ENCODE assay signal across 39 mouse cellular contexts in genomic region chr10:76009812-76010211, GRCm38 (mm10). TPM values are rescaled to one million over a fixed set of nuclear protein-coding genes. Genes with fewer than 3 reads are reported as not detected.
"Had no signal": no experiment of that assay in that cellular context is flagged by ENCODE, and none has a peak within 500 bp of the region (broad histone marks: within the 10 kb centered on the region; RNA-seq: fewer than 3 reads in every experiment).

No protein-coding gene starts in this region.

- H3K27ac ChIP-seq: limb, embryonic 10.5 days; limb, embryonic 12.5 days; limb, embryonic 13.5 days; limb, embryonic 15.5 days; liver, embryonic 12.5 days; liver, embryonic 13.5 days; liver, embryonic 14.5 days; liver, embryonic 15.5 days; lung, embryonic 15.5 days; macrophage; midbrain, embryonic 10.5 days; midbrain, embryonic 12.5 days; midbrain, embryonic 13.5 days; midbrain, embryonic 15.5 days had no signal

- H3K27me3 ChIP-seq: limb, embryonic 12.5 days; limb, embryonic 13.5 days; limb, embryonic 15.5 days; liver, embryonic 12.5 days; liver, embryonic 13.5 days; liver, embryonic 15.5 days; lung, embryonic 15.5 days; midbrain, embryonic 12.5 days; midbrain, embryonic 13.5 days; midbrain, embryonic 15.5 days had no signal

- DNase-seq: left cerebral cortex, postnatal 4 days; liver; liver, embryonic 13.5 days; liver, postnatal 0 days; lung, adult 18-20 months; lung, adult 2 months; lung, embryonic 14.5 days; lung, postnatal 10 days; lung, postnatal 14 days; lung, postnatal 36 days; lung, postnatal 4 days; midbrain, embryonic 14.5 days had no signal

- H3K4me2 ChIP-seq: limb, embryonic 12.5 days; limb, embryonic 13.5 days; limb, embryonic 15.5 days; liver, embryonic 11.5 days; liver, embryonic 12.5 days; liver, embryonic 13.5 days; liver, embryonic 15.5 days; lung, embryonic 14.5 days; lung, embryonic 15.5 days; midbrain, embryonic 11.5 days; midbrain, embryonic 12.5 days; midbrain, embryonic 13.5 days; midbrain, embryonic 15.5 days had no signal

- H3K9ac ChIP-seq: limb, embryonic 12.5 days; limb, embryonic 13.5 days; limb, embryonic 15.5 days; liver, embryonic 12.5 days; liver, embryonic 13.5 days; liver, embryonic 14.5 days; liver, embryonic 15.5 days; liver, postnatal 0 days; lung, embryonic 14.5 days; lung, embryonic 15.5 days; midbrain, embryonic 12.5 days; midbrain, embryonic 13.5 days; midbrain, embryonic 15.5 days had no signal

- H3K9me3 ChIP-seq: limb, embryonic 10.5 days; limb, embryonic 12.5 days; limb, embryonic 13.5 days; limb, embryonic 15.5 days; liver, embryonic 12.5 days; liver, embryonic 13.5 days; liver, embryonic 15.5 days; lung, embryonic 15.5 days; midbrain, embryonic 10.5 days; midbrain, embryonic 12.5 days; midbrain, embryonic 13.5 days; midbrain, embryonic 15.5 days had no signal

- H3K4me3 ChIP-seq: limb, embryonic 10.5 days; limb, embryonic 12.5 days; limb, embryonic 13.5 days; limb, embryonic 15.5 days; liver, embryonic 12.5 days; liver, embryonic 13.5 days; liver, embryonic 15.5 days; lung, embryonic 15.5 days; megakaryocyte, embryonic 14.5 days; midbrain, embryonic 10.5 days; midbrain, embryonic 12.5 days; midbrain, embryonic 13.5 days; midbrain, embryonic 15.5 days; myocyte had no signal

- H3K36me3 ChIP-seq: limb, embryonic 10.5 days; limb, embryonic 12.5 days; limb, embryonic 13.5 days; limb, embryonic 15.5 days; liver, embryonic 12.5 days; liver, embryonic 13.5 days; liver, embryonic 15.5 days; lung, embryonic 15.5 days; midbrain, embryonic 10.5 days; midbrain, embryonic 12.5 days; midbrain, embryonic 13.5 days; midbrain, embryonic 15.5 days had no signal

- H3K4me1 ChIP-seq: limb, embryonic 10.5 days; limb, embryonic 12.5 days; limb, embryonic 13.5 days; limb, embryonic 15.5 days; liver, embryonic 12.5 days; liver, embryonic 13.5 days; liver, embryonic 15.5 days; lung, embryonic 15.5 days; midbrain, embryonic 12.5 days; midbrain, embryonic 13.5 days; midbrain, embryonic 15.5 days had no signal

RNA-seq across cellular contexts. Expression of gene Gm5134, which starts 55.5 kb away (rescaled TPM):
- total RNA-seq: left cerebral cortex, postnatal 14 days; left cerebral cortex, postnatal 25 days; left cerebral cortex, postnatal 36 days; left cerebral cortex, postnatal 4 days; liver, adult 2 months; midbrain, postnatal 0 days; monocyte, adult 5-6 weeks had no signal
- polyA plus RNA-seq: limb, embryonic 10.5 days; limb, embryonic 11.5 days; limb, embryonic 12.5 days; limb, embryonic 15.5 days; liver, adult 2 months; lung, embryonic 16.5 days; lung, postnatal 0 days; macrophage; midbrain, embryonic 12.5 days; midbrain, embryonic 14.5 days; midbrain, embryonic 15.5 days; midbrain, embryonic 16.5 days; midbrain, postnatal 0 days had no signal
